Mouse (Mus musculus): Measurements from ENCODE around the gene Rbks. TPM values are rescaled to one million over a fixed set of nuclear protein-coding genes. Genes with fewer than 3 reads are reported as not detected.
A peak's percentile ranks its signal among the peaks of the same experiment; 100 is the strongest.
"Not testable (repeated sequence)": the region's sequence is repeated elsewhere in the genome, so short reads cannot be mapped to it uniquely, and the experiment has no call there.

Gene Rbks
- polyA plus RNA-seq, 1 experiment = 1.5 TPM

GRCm38 (mm10) chr5:31644272-31644671, 53.2 kb downstream of the Rbks start:
- no peak for DNase-seq (ENCODE audit: low read depth)
- TF ChIP-seq CTCF (IDR thresholded peaks at IDR 0.05; ENCODE audit: borderline replicate concordance, extremely low read depth, insufficient read depth, insufficient read length) (no peak), POLR2A (IDR thresholded peaks at IDR 0.05; ENCODE audit: borderline replicate concordance, extremely low read depth, insufficient read depth, insufficient read length, poor library complexity, severe bottlenecking) (no peak)

DNA sequence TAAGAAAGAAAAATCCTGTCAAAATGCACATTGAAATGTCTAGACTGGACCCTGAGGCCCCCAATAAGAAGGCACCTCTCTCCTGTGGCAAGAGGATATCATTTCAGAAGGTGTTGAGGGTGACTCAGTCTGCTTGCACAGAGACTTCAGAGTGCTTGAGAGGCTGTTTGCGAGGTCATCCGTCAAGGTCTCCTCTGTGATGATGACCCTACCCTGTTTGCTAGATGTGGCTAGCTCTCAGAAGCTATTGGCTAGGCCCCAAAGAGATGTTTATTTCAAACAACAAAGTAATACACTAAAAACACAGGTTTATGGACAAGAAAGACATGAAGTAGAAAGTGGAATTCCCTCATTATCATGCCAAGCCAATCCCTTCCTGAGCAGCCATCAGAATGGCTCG, 55.1 kb downstream of the Rbks start:
- TF ChIP-seq CTCF (IDR thresholded peaks at IDR 0.05; ENCODE audit: borderline replicate concordance, extremely low read depth, insufficient read depth, insufficient read length) (no peak), POLR2A (IDR thresholded peaks at IDR 0.05; ENCODE audit: borderline replicate concordance, extremely low read depth, insufficient read depth, insufficient read length, poor library complexity, severe bottlenecking) (no peak)
- DNase-seq (ENCODE audit: low read depth) = no peak

DNA sequence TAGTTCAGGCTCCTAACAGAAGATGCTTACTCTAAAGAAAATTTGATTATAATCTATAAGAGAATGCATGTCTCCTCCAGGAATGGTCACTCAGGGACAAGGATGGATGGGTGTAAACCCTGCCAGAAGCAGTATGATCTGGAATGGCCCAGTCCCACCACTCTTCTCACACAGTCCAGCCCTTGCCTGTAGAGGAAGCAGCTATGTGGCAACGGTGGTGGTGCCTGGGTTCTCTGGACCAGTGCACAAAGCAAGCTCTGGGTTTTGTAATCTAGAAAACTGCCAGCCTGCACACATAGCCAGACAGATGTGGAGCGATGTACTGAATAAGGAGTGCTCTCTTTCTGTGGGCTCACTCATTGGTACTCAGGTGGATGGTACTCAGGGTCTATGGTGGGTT, 56.9 kb downstream of the Rbks start:
- TF ChIP-seq CTCF (IDR thresholded peaks at IDR 0.05; ENCODE audit: borderline replicate concordance, extremely low read depth, insufficient read depth, insufficient read length) (no peak), POLR2A (IDR thresholded peaks at IDR 0.05; ENCODE audit: borderline replicate concordance, extremely low read depth, insufficient read depth, insufficient read length, poor library complexity, severe bottlenecking) (no peak)
- no peak for DNase-seq (ENCODE audit: low read depth)

GRCm38 (mm10) chr5:31636636-31637253, 60.7 kb downstream of the Rbks start:
- DNase-seq (ENCODE audit: low read depth) = peak; percentile 13
- no peak for TF ChIP-seq CTCF (IDR thresholded peaks at IDR 0.05; ENCODE audit: borderline replicate concordance, extremely low read depth, insufficient read depth, insufficient read length)
- no peak for TF ChIP-seq POLR2A (IDR thresholded peaks at IDR 0.05; ENCODE audit: borderline replicate concordance, extremely low read depth, insufficient read depth, insufficient read length, poor library complexity, severe bottlenecking)

GRCm38 (mm10) chr5:31634679-31635078, 62.7 kb downstream of the Rbks start:
- DNase-seq (ENCODE audit: low read depth) = no peak
- TF ChIP-seq POLR2A (IDR thresholded peaks at IDR 0.05; ENCODE audit: borderline replicate concordance, extremely low read depth, insufficient read depth, insufficient read length, poor library complexity, severe bottlenecking) (no peak), CTCF (IDR thresholded peaks at IDR 0.05; ENCODE audit: borderline replicate concordance, extremely low read depth, insufficient read depth, insufficient read length) (no peak)

GRCm38 (mm10) chr5:31634161-31634560, 63.3 kb downstream of the Rbks start:
- TF ChIP-seq CTCF (IDR thresholded peaks at IDR 0.05; ENCODE audit: borderline replicate concordance, extremely low read depth, insufficient read depth, insufficient read length) (no peak), POLR2A (IDR thresholded peaks at IDR 0.05; ENCODE audit: borderline replicate concordance, extremely low read depth, insufficient read depth, insufficient read length, poor library complexity, severe bottlenecking) (no peak)
- DNase-seq (ENCODE audit: low read depth) = no peak

- not testable (repeated sequence) for DNase-seq (ENCODE audit: low read depth)
These were observed 66.3 kb downstream of the Rbks start for GRCm38 (mm10) chr5:31631169-31631568.

- no peak for TF ChIP-seq POLR2A (IDR thresholded peaks at IDR 0.05; ENCODE audit: borderline replicate concordance, extremely low read depth, insufficient read depth, insufficient read length, poor library complexity, severe bottlenecking)
- no peak for TF ChIP-seq CTCF (IDR thresholded peaks at IDR 0.05; ENCODE audit: borderline replicate concordance, extremely low read depth, insufficient read depth, insufficient read length)
- peak; percentile 35 for DNase-seq (ENCODE audit: low read depth)
These were observed 67.4 kb downstream of the Rbks start for GRCm38 (mm10) chr5:31630064-31630463.

GRCm38 (mm10) chr5:31628555-31628954, 68.9 kb downstream of the Rbks start:
- no peak for DNase-seq (ENCODE audit: low read depth)
- TF ChIP-seq POLR2A (IDR thresholded peaks at IDR 0.05; ENCODE audit: borderline replicate concordance, extremely low read depth, insufficient read depth, insufficient read length, poor library complexity, severe bottlenecking) (no peak), CTCF (IDR thresholded peaks at IDR 0.05; ENCODE audit: borderline replicate concordance, extremely low read depth, insufficient read depth, insufficient read length) (no peak)

- DNase-seq (ENCODE audit: low read depth) = no peak
- TF ChIP-seq CTCF (IDR thresholded peaks at IDR 0.05; ENCODE audit: borderline replicate concordance, extremely low read depth, insufficient read depth, insufficient read length) (no peak), POLR2A (IDR thresholded peaks at IDR 0.05; ENCODE audit: borderline replicate concordance, extremely low read depth, insufficient read depth, insufficient read length, poor library complexity, severe bottlenecking) (no peak)
These were observed 69.6 kb downstream of the Rbks start for GRCm38 (mm10) chr5:31627562-31628526.

- TF ChIP-seq CTCF (IDR thresholded peaks at IDR 0.05; ENCODE audit: borderline replicate concordance, extremely low read depth, insufficient read depth, insufficient read length) = no peak
- TF ChIP-seq POLR2A (IDR thresholded peaks at IDR 0.05; ENCODE audit: borderline replicate concordance, extremely low read depth, insufficient read depth, insufficient read length, poor library complexity, severe bottlenecking) = no peak
- no peak for DNase-seq (ENCODE audit: low read depth)
These were observed 70.3 kb downstream of the Rbks start for GRCm38 (mm10) chr5:31627117-31627516.

- DNase-seq (ENCODE audit: low read depth) = no peak
- TF ChIP-seq CTCF (IDR thresholded peaks at IDR 0.05; ENCODE audit: borderline replicate concordance, extremely low read depth, insufficient read depth, insufficient read length) = no peak
- TF ChIP-seq POLR2A (IDR thresholded peaks at IDR 0.05; ENCODE audit: borderline replicate concordance, extremely low read depth, insufficient read depth, insufficient read length, poor library complexity, severe bottlenecking) = no peak
These were observed 77.1 kb downstream of the Rbks start for GRCm38 (mm10) chr5:31620326-31620725.
